Mouse (Mus musculus) stomach, embryonic 16.5 days (tissue): ENCODE data around the gene Il18r1. TPM values are rescaled to one million over a fixed set of nuclear protein-coding genes. Genes with fewer than 3 reads are reported as not detected.

ENCODE experiments used
- ATAC-seq: fragments of 200-750 bp; cut with Nextera tagmentation; 2 replicates; pipeline ENCODE4 v1.8.0; 2017; ENCODE audit warnings: moderate number of reproducible peaks, moderate TSS enrichment; ENCODE audit not compliant: insufficient read depth, low FRiP score
- H3K27ac ChIP-seq: fragments of 300-500 bp; sonication (generic); 2 replicates; pipeline ENCODE4 v1.5.1; 2014; ENCODE audit warnings: low read length
- H3K27me3 ChIP-seq: fragments of 300-500 bp; sonication (generic); 2 replicates; pipeline ENCODE4 v1.6.1; 2014; ENCODE audit warnings: low read length, control low read depth, mixed read lengths; ENCODE audit not compliant: control insufficient read depth, insufficient read depth
- H3K36me3 ChIP-seq: fragments of 300-500 bp; sonication (generic); 2 replicates; pipeline ENCODE4 v1.6.1; 2014; ENCODE audit warnings: low read length; ENCODE audit not compliant: control insufficient read depth, insufficient read depth
- H3K4me1 ChIP-seq: fragments of 300-500 bp; sonication (generic); 2 replicates; pipeline ENCODE4 v1.6.1; 2014; ENCODE audit warnings: low read length, control low read depth, mixed read lengths; ENCODE audit not compliant: control insufficient read depth, insufficient read depth
- H3K4me2 ChIP-seq: fragments of 300-500 bp; sonication (generic); 2 replicates; pipeline ENCODE4 v1.6.1; 2014; ENCODE audit warnings: low read depth, low read length, mixed read lengths
- H3K4me3 ChIP-seq: fragments of 300-500 bp; sonication (generic); replicated peaks from 2 replicates; pipeline ENCODE4 v1.5.1; 2014; ENCODE audit warnings: mild to moderate bottlenecking, low read length
- H3K9ac ChIP-seq: fragments of 300-500 bp; sonication (generic); 2 replicates; pipeline ENCODE4 v1.6.1; 2014; ENCODE audit warnings: low read length
- H3K9me3 ChIP-seq: fragments of 300-500 bp; sonication (generic); replicated peaks from 2 replicates; pipeline ENCODE4 v1.6.1; 2016; ENCODE audit warnings: low read length, control low read depth; ENCODE audit not compliant: control insufficient read depth
- WGBS: fragments of 180-500 bp; shearing (Covaris S2); extraction: QIAGEN DNeasy Blood & Tissue Kit; methylation state at CpG from one replicate; pipeline ENCODE4 v1.1.7; 2014; 5-methylcytosine and 5-hydroxymethylcytosine counted together
- polyA plus RNA-seq: library from polyadenylated mRNA; unstranded; fragments of >200 nt; fragmentation: Nextera tagmentation; extraction: Ambion mirVana; gene quantifications from 2 replicates; pipeline ENCODE4 v1.2.1, GENCODE M21; 2015

Il18r1 gene
- polyA plus RNA-seq, 1 experiment from 2014 or later, result 1.6 TPM

GRCm38 (mm10) chr1:40474336-40474735 is 9.0 kb downstream of the Il18r1 start:
- 75% methylated on average over 5 of the region's 5 CpGs for WGBS

GRCm38 (mm10) chr1:40475697-40476096 is 10.3 kb downstream of the Il18r1 start:
- Histone ChIP-seq H3K9me3 (no peaks in the 10 kb centered on the region), H3K27ac (no peak overlapping the region), H3K36me3 (no peaks in the 10 kb centered on the region), H3K4me1 (no peaks in the 10 kb centered on the region), H3K4me2 (no peak overlapping the region), H3K9ac (no peak overlapping the region), H3K4me3 (no peak overlapping the region), H3K27me3 (no peaks in the 10 kb centered on the region)
- WGBS, result 47% methylated on average over 3 of the region's 3 CpGs
- ATAC-seq, result no peak

More at GRCm38 (mm10) chr1:40474336-40474735, 9.0 kb downstream of the Il18r1 start:
- Histone ChIP-seq H3K27ac (no peak overlapping the region; the same call in 1 of the 2 replicates), H3K27me3 (no peaks in the 10 kb centered on the region), H3K4me1 (no peaks in the 10 kb centered on the region), H3K4me2 (no peak overlapping the region), H3K9ac (no peak overlapping the region), H3K4me3 (no peak overlapping the region), H3K36me3 (no peaks in the 10 kb centered on the region), H3K9me3 (no peaks in the 10 kb centered on the region)
- ATAC-seq, result no peak

- no peaks in the 10 kb centered on the region for H3K4me1 ChIP-seq
- H3K9me3 ChIP-seq, result no peaks in the 10 kb centered on the region
- no peaks in the 10 kb centered on the region for H3K27me3 ChIP-seq
- H3K36me3 ChIP-seq, result no peaks in the 10 kb centered on the region
- ATAC-seq, result no peak
- 65% methylated on average over 4 of the region's 4 CpGs for WGBS
- H3K4me3 ChIP-seq, result no peak overlapping the region
- H3K9ac ChIP-seq, result no peak overlapping the region
- H3K4me2 ChIP-seq, result no peak overlapping the region
- no peak overlapping the region for H3K27ac ChIP-seq
Observed at GRCm38 (mm10) chr1:40476756-40477155, 11.4 kb downstream of the Il18r1 start.

- H3K27me3 ChIP-seq, result no peaks in the 10 kb centered on the region
- H3K36me3 ChIP-seq, result no peaks in the 10 kb centered on the region
- H3K4me3 ChIP-seq, result no peak overlapping the region
- H3K27ac ChIP-seq, result no peak overlapping the region
- no peak overlapping the region for H3K4me2 ChIP-seq
- no peak for ATAC-seq
- no peak overlapping the region for H3K9ac ChIP-seq
- no peaks in the 10 kb centered on the region for H3K9me3 ChIP-seq
- H3K4me1 ChIP-seq, result no peaks in the 10 kb centered on the region
- 67% methylated on average over 6 of the region's 6 CpGs for WGBS
Observed at GRCm38 (mm10) chr1:40479505-40479923, 14.2 kb downstream of the Il18r1 start.

- ATAC-seq, result no peak
- no peak overlapping the region for H3K4me3 ChIP-seq
- no peaks in the 10 kb centered on the region for H3K9me3 ChIP-seq
- no peak overlapping the region for H3K9ac ChIP-seq
- no peaks in the 10 kb centered on the region for H3K27me3 ChIP-seq
- no peaks in the 10 kb centered on the region for H3K4me1 ChIP-seq
- H3K4me2 ChIP-seq, result no peak overlapping the region
- no peaks in the 10 kb centered on the region for H3K36me3 ChIP-seq
- H3K27ac ChIP-seq, result no peak overlapping the region
- 74% methylated on average over 4 of the region's 4 CpGs for WGBS
Observed at GRCm38 (mm10) chr1:40494594-40494993, 29.2 kb downstream of the Il18r1 start.

- Histone ChIP-seq H3K27me3 (no peaks in the 10 kb centered on the region), H3K9me3 (no peaks in the 10 kb centered on the region), H3K36me3 (no peaks in the 10 kb centered on the region), H3K4me3 (no peak overlapping the region), H3K27ac (no peak overlapping the region), H3K4me1 (no peaks in the 10 kb centered on the region), H3K4me2 (no peak overlapping the region), H3K9ac (no peak overlapping the region)
- WGBS, result 70% methylated on average over 1 of the region's 1 CpGs
- no peak for ATAC-seq
Observed at GRCm38 (mm10) chr1:40499708-40500107, 34.4 kb downstream of the Il18r1 start.

- Histone ChIP-seq H3K9me3 (no peaks in the 10 kb centered on the region), H3K36me3 (no peaks in the 10 kb centered on the region), H3K4me1 (no peaks in the 10 kb centered on the region), H3K9ac (no peak overlapping the region), H3K4me2 (no peak overlapping the region), H3K27me3 (no peaks in the 10 kb centered on the region), H3K4me3 (no peak overlapping the region), H3K27ac (no peak overlapping the region)
- WGBS, result 77% methylated on average over 4 of the region's 4 CpGs
- ATAC-seq, result no peak
Observed at GRCm38 (mm10) chr1:40501126-40501525, 35.8 kb downstream of the Il18r1 start.

- H3K27me3 ChIP-seq, result no peaks in the 10 kb centered on the region
- H3K9ac ChIP-seq, result no peak overlapping the region
- no peak for ATAC-seq
- H3K4me3 ChIP-seq, result no peak overlapping the region
- no peaks in the 10 kb centered on the region for H3K9me3 ChIP-seq
- 77% methylated on average over 11 of the region's 11 CpGs for WGBS
- no peaks in the 10 kb centered on the region for H3K36me3 ChIP-seq
- no peak overlapping the region for H3K27ac ChIP-seq
- H3K4me2 ChIP-seq, result no peak overlapping the region
- H3K4me1 ChIP-seq, result no peaks in the 10 kb centered on the region
Observed at GRCm38 (mm10) chr1:40501546-40502398, 36.4 kb downstream of the Il18r1 start.

GRCm38 (mm10) chr1:40504548-40504947 is 39.2 kb downstream of the Il18r1 start:
- Histone ChIP-seq H3K4me2 (no peak overlapping the region), H3K9me3 (no peaks in the 10 kb centered on the region), H3K36me3 (no peaks in the 10 kb centered on the region), H3K4me1 (no peaks in the 10 kb centered on the region), H3K27me3 (no peaks in the 10 kb centered on the region), H3K27ac (no peak overlapping the region), H3K4me3 (no peak overlapping the region), H3K9ac (no peak overlapping the region)
- ATAC-seq, result no peak
- WGBS, result 68% methylated on average over 5 of the region's 5 CpGs
